Mouse (Mus musculus): ENCODE measurements around the gene Grcc10. TPM values are rescaled to one million over a fixed set of nuclear protein-coding genes. Genes with fewer than 3 reads are reported as not detected.

The Grcc10 gene
- polyA plus RNA-seq, 1 experiment, result 229 TPM

GRCm38 (mm10) chr6:124699962-124700610 is 41.1 kb downstream of the Grcc10 start:
- no peak for DNase-seq (ENCODE audit: low spot score)

GRCm38 (mm10) chr6:124699366-124699765 is 41.8 kb downstream of the Grcc10 start:
- DNase-seq (ENCODE audit: low spot score), result no peak

- no peak for DNase-seq (ENCODE audit: low spot score)
Observed at GRCm38 (mm10) chr6:124698751-124699150, 42.4 kb downstream of the Grcc10 start.

- no peak for DNase-seq (ENCODE audit: low spot score)
Observed at GRCm38 (mm10) chr6:124696441-124697150, 44.6 kb downstream of the Grcc10 start.

GRCm38 (mm10) chr6:124694166-124694955 is 46.8 kb downstream of the Grcc10 start:
- DNase-seq (ENCODE audit: low spot score), result no peak

- DNase-seq (ENCODE audit: low spot score), result no peak
Observed at GRCm38 (mm10) chr6:124693243-124693981, 47.8 kb downstream of the Grcc10 start.

GRCm38 (mm10) chr6:124690517-124690916 is 50.7 kb downstream of the Grcc10 start:
- no peak for DNase-seq (ENCODE audit: low spot score)

Other genes starting within 250 kb of the Grcc10 start
- 5.0 and 6.3 TPM in 2 replicates for gene C1rl, start 248.3 kb downstream of the Grcc10 start, polyA plus RNA-seq (2012; rRNA removed)
- 74.5 and 121 TPM in 2 replicates for gene C1ra, start 229.0 kb downstream of the Grcc10 start, polyA plus RNA-seq (2012; rRNA removed)
- gene C1s1, start 199.0 kb downstream of the Grcc10 start, polyA plus RNA-seq (2012; rRNA removed), result 327 and 369 TPM in 2 replicates
- gene C1rb, start 171.1 kb downstream of the Grcc10 start, polyA plus RNA-seq (2012; rRNA removed), result 0.08 and 0.09 TPM in 2 replicates
- gene C1s2, start 105.3 kb downstream of the Grcc10 start, polyA plus RNA-seq (2012; rRNA removed), result 0.52 and 0.57 TPM in 2 replicates
- gene Lpcat3, start 78.3 kb downstream of the Grcc10 start, polyA plus RNA-seq (2012; rRNA removed), result 84.5 and 91.6 TPM in 2 replicates
- 73.3 and 84.5 TPM in 2 replicates for gene Emg1, start 29.2 kb downstream of the Grcc10 start, polyA plus RNA-seq (2012; rRNA removed)
- gene Phb2, start 29.0 kb downstream of the Grcc10 start, polyA plus RNA-seq (2012; rRNA removed), result 111 and 120 TPM in 2 replicates
- 17.0 and 18.2 TPM in 2 replicates for gene Ptpn6, start 2.7 kb downstream of the Grcc10 start, polyA plus RNA-seq (2012; rRNA removed)
- not detected in 2 replicates for gene Gm45234, start 14.6 kb upstream of the Grcc10 start, polyA plus RNA-seq (2012; rRNA removed)
- gene Atn1, start 15.2 kb upstream of the Grcc10 start, polyA plus RNA-seq (2012; rRNA removed), result 11.3 and 32.9 TPM in 2 replicates
- gene Eno2, start 28.3 kb upstream of the Grcc10 start, polyA plus RNA-seq (2012; rRNA removed), result 20.8 and 23.4 TPM in 2 replicates
- gene Lrrc23, start 38.4 kb upstream of the Grcc10 start, polyA plus RNA-seq (2012; rRNA removed), result 1.2 and 1.4 TPM in 2 replicates
- gene Spsb2, start 67.3 kb upstream of the Grcc10 start, polyA plus RNA-seq (2012; rRNA removed), result 22.3 and 24.4 TPM in 2 replicates
- gene Tpi1, start 72.9 kb upstream of the Grcc10 start, polyA plus RNA-seq (2012; rRNA removed), result 322 and 324 TPM in 2 replicates
- gene Usp5, start 88.1 kb upstream of the Grcc10 start, polyA plus RNA-seq (2012; rRNA removed), result 68.8 and 73.6 TPM in 2 replicates
- gene Cdca3, start 88.2 kb upstream of the Grcc10 start, polyA plus RNA-seq (2012; rRNA removed), result 5.0 and 5.5 TPM in 2 replicates
- gene Gnb3, start 98.9 kb upstream of the Grcc10 start, polyA plus RNA-seq (2012; rRNA removed), result 0.21 and 0.32 TPM in 2 replicates
- gene P3h3, start 116.4 kb upstream of the Grcc10 start, polyA plus RNA-seq (2012; rRNA removed), result 74.5 and 82.9 TPM in 2 replicates
- 0.94 and 0.99 TPM in 2 replicates for gene Gpr162, start 122.6 kb upstream of the Grcc10 start, polyA plus RNA-seq (2012; rRNA removed)
- 1.3 and 2.1 TPM in 2 replicates for gene Cd4, start 146.8 kb upstream of the Grcc10 start, polyA plus RNA-seq (2012; rRNA removed)
- gene Lag3, start 170.3 kb upstream of the Grcc10 start, polyA plus RNA-seq (2012; rRNA removed), result 1.3 and 1.9 TPM in 2 replicates
- 807 and 1,011 TPM in 2 replicates for gene Ptms, start 178.7 kb upstream of the Grcc10 start, polyA plus RNA-seq (2012; rRNA removed)
- gene Mlf2, start 190.0 kb upstream of the Grcc10 start, polyA plus RNA-seq (2012; rRNA removed), result 273 and 291 TPM in 2 replicates
- gene Cops7a, start 224.2 kb upstream of the Grcc10 start, polyA plus RNA-seq (2012; rRNA removed), result 162 and 183 TPM in 2 replicates